Mouse (Mus musculus): Measurements from ENCODE around the gene Hoxa7. TPM values are rescaled to one million over a fixed set of nuclear protein-coding genes. Genes with fewer than 3 reads are reported as not detected.

The Hoxa7 gene
- total and polyA plus RNA-seq, 2 experiments from 2014 or later: not detected

DNA sequence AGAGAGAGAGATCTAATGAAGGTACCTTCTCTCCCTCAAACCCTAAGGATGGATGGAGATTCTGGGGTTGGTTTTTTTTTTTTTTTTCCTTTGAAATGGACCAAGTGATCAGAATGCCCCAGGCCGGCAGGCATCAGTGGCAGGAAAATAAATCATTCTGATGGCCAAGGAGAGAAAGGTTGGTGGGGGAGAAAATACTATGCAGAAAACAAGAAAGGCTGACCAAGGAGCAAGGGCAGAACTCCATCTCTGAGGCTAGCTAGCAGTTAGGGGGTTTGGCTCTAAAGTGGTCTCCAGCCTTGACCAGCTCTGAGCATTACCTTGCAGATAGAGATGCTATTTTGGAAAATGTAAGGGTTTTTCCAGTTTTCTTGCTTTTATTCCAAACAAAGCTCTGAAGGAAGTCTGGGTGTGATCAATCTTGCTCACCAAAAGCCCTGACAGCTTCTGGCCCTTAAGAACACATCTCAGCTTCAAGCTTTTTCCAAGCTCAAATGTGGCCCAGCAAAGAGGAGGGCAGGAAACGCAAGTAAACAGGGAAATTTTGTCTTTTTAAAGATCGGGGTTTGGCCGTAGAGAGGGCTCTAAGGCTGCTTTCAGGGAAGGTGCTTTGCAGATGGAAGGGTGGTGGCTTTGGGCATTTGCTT lies 55.1 kb downstream of the Hoxa7 start:
- Histone ChIP-seq H3K27ac (ENCODE audit: low read depth, low read length) (no peak overlapping the region), H3K9me3 (ENCODE audit: low read length) (no peaks in the 10 kb centered on the region), H3K4me1 (ENCODE audit: insufficient read depth, low read length) (no peaks in the 10 kb centered on the region), H3K4me3 (ENCODE audit: low read depth, low read length) (no peak overlapping the region), H3K27me3 (ENCODE audit: insufficient read depth, low read length) (peaks cover 76% of the 10 kb centered on the region), H3K9ac (replicated peaks; ENCODE audit: low read length, poor library complexity, severe bottlenecking) (no peak overlapping the region), H3K36me3 (ENCODE audit: insufficient read depth, low read length) (no peaks in the 10 kb centered on the region), H3K4me2 (ENCODE audit: low read depth, low read length, poor library complexity, severe bottlenecking) (no peak overlapping the region)
- DNase-seq (ENCODE audit: low spot score): no peak
- no peak for ATAC-seq (ENCODE audit: low FRiP score)
- no peak for TF ChIP-seq CTCF (IDR thresholded peaks at IDR 0.05)
- WGBS: 3% methylated on average over 4 of the region's 4 CpGs

GRCm38 (mm10) chr6:52165441-52166370 lies 55.9 kb downstream of the Hoxa7 start:
- no peak overlapping the region for H3K4me2 ChIP-seq (ENCODE audit: low read depth, low read length, poor library complexity, severe bottlenecking)
- DNase-seq (ENCODE audit: low spot score): no peak
- TF ChIP-seq CTCF (IDR thresholded peaks at IDR 0.05): no peak

GRCm38 (mm10) chr6:52164626-52165440 lies 56.8 kb downstream of the Hoxa7 start, which contains the start of gene Hoxa2:
TSS of gene Hoxa2 (minus strand) at chr6:52164831.
- ATAC-seq (ENCODE audit: low FRiP score): no peak
- WGBS: under 1% methylated on average over 25 of the region's 25 CpGs
- Histone ChIP-seq H3K4me1 (ENCODE audit: insufficient read depth, low read length) (no peaks in the 10 kb centered on the region), H3K27ac (ENCODE audit: low read depth, low read length) (no peak within 1 kb of the TSS), H3K4me3 (ENCODE audit: low read depth, low read length) (peak within 1 kb of the TSS; percentile 13; the same call in 1 of the 2 replicates), H3K36me3 (ENCODE audit: insufficient read depth, low read length) (no peaks in the 10 kb centered on the region), H3K9ac (replicated peaks; ENCODE audit: low read length, poor library complexity, severe bottlenecking) (no peak within 1 kb of the TSS), H3K27me3 (ENCODE audit: insufficient read depth, low read length) (peaks cover 73% of the 10 kb centered on the region), H3K4me2 (ENCODE audit: low read depth, low read length, poor library complexity, severe bottlenecking) (no peak within 1 kb of the TSS), H3K9me3 (ENCODE audit: low read length) (no peaks in the 10 kb centered on the region)
- DNase-seq (ENCODE audit: low spot score): peak; percentile 85
- TF ChIP-seq CTCF (IDR thresholded peaks at IDR 0.05): no peak

More at GRCm38 (mm10) chr6:52165441-52166370, 55.9 kb downstream of the Hoxa7 start:
- no peak for ATAC-seq (ENCODE audit: low FRiP score)
- Histone ChIP-seq H3K27ac (ENCODE audit: low read depth, low read length) (no peak overlapping the region), H3K9ac (replicated peaks; ENCODE audit: low read length, poor library complexity, severe bottlenecking) (no peak overlapping the region), H3K4me3 (ENCODE audit: low read depth, low read length) (no peak overlapping the region), H3K4me1 (ENCODE audit: insufficient read depth, low read length) (no peaks in the 10 kb centered on the region), H3K36me3 (ENCODE audit: insufficient read depth, low read length) (no peaks in the 10 kb centered on the region), H3K27me3 (ENCODE audit: insufficient read depth, low read length) (peaks cover 73% of the 10 kb centered on the region), H3K9me3 (ENCODE audit: low read length) (no peaks in the 10 kb centered on the region)
- WGBS: 2% methylated on average over 28 of the region's 28 CpGs

MicroRNAs within 50 kb of the gene (microRNA counts, 519-probe panel; counts per million panel counts)
- microRNA mmu-miR-196b: 1,627 counts per million, percentile 61 among the panel's probes with 10 or more counts

Small RNA genes lying within 50 kb of the gene (microRNA-seq; reads per million reads assigned to microRNA genes)
- 5.7 reads per million, percentile 12 among the genes with 10 or more reads in this experiment for gene Mir196b (ENCODE audit: borderline number of aligned reads)

Other genes with a start within 250 kb of the Hoxa7 start
- gene Skap2, start 209.3 kb downstream of the Hoxa7 start, total RNA-seq (2014; rRNA removed): 11.5 TPM in 2 replicates
- gene Skap2, start 209.3 kb downstream of the Hoxa7 start, polyA plus RNA-seq (2015; fragmentation: Nextera tagmentation; extraction: Ambion mirVana): 9.3 and 12.5 TPM in 2 replicates
- gene Hoxa1, start 63.5 kb downstream of the Hoxa7 start, total RNA-seq (2014; rRNA removed): 0.27 TPM in 1 of 2 replicates, not detected in the other
- gene Hoxa1, start 63.5 kb downstream of the Hoxa7 start, polyA plus RNA-seq (2015; fragmentation: Nextera tagmentation; extraction: Ambion mirVana): 0.16 TPM in 1 of 2 replicates, not detected in the other
- gene Hoxa2, start 57.0 kb downstream of the Hoxa7 start, total RNA-seq (2014; rRNA removed): 1.6 and 3.0 TPM in 2 replicates
- not detected in 2 replicates for gene Hoxa2, start 57.0 kb downstream of the Hoxa7 start, polyA plus RNA-seq (2015; fragmentation: Nextera tagmentation; extraction: Ambion mirVana)
- not detected in 2 replicates for gene 5730596B20Rik, start 44.4 kb downstream of the Hoxa7 start, total RNA-seq (2014; rRNA removed)
- gene 5730596B20Rik, start 44.4 kb downstream of the Hoxa7 start, polyA plus RNA-seq (2015; fragmentation: Nextera tagmentation; extraction: Ambion mirVana): not detected in 2 replicates
- gene Hoxa4, start 30.1 kb downstream of the Hoxa7 start, total RNA-seq (2014; rRNA removed): 0.22 TPM in 1 of 2 replicates, not detected in the other
- gene Hoxa4, start 30.1 kb downstream of the Hoxa7 start, polyA plus RNA-seq (2015; fragmentation: Nextera tagmentation; extraction: Ambion mirVana): not detected in 2 replicates
- 10.4 TPM in 1 of 2 replicates, not detected in the other for gene Hoxa5, start 17.3 kb downstream of the Hoxa7 start, total RNA-seq (2014; rRNA removed)
- not detected in 2 replicates for gene Hoxa5, start 17.3 kb downstream of the Hoxa7 start, polyA plus RNA-seq (2015; fragmentation: Nextera tagmentation; extraction: Ambion mirVana)
- gene Hoxa6, start 13.1 kb downstream of the Hoxa7 start, total RNA-seq (2014; rRNA removed): not detected in 2 replicates
- gene Hoxa6, start 13.1 kb downstream of the Hoxa7 start, polyA plus RNA-seq (2015; fragmentation: Nextera tagmentation; extraction: Ambion mirVana): not detected in 2 replicates
- 1.6 TPM in 1 of 2 replicates, not detected in the other for gene Hoxa3, start 8.5 kb downstream of the Hoxa7 start, total RNA-seq (2014; rRNA removed)
- gene Hoxa3, start 8.5 kb downstream of the Hoxa7 start, polyA plus RNA-seq (2015; fragmentation: Nextera tagmentation; extraction: Ambion mirVana): not detected in 2 replicates
- not detected in 2 replicates for gene Gm28308, start 8.5 kb downstream of the Hoxa7 start, total RNA-seq (2014; rRNA removed)
- gene Gm28308, start 8.5 kb downstream of the Hoxa7 start, polyA plus RNA-seq (2015; fragmentation: Nextera tagmentation; extraction: Ambion mirVana): not detected in 2 replicates
- gene Hoxa9, start 9.2 kb upstream of the Hoxa7 start, total RNA-seq (2014; rRNA removed): not detected in 2 replicates
- gene Hoxa9, start 9.2 kb upstream of the Hoxa7 start, polyA plus RNA-seq (2015; fragmentation: Nextera tagmentation; extraction: Ambion mirVana): not detected in 2 replicates
- not detected in 2 replicates for gene Hoxa10, start 19.0 kb upstream of the Hoxa7 start, total RNA-seq (2014; rRNA removed)
- gene Hoxa10, start 19.0 kb upstream of the Hoxa7 start, polyA plus RNA-seq (2015; fragmentation: Nextera tagmentation; extraction: Ambion mirVana): not detected in 2 replicates
- gene Hoxa11, start 24.0 kb upstream of the Hoxa7 start, total RNA-seq (2014; rRNA removed): not detected in 2 replicates
- gene Hoxa11, start 24.0 kb upstream of the Hoxa7 start, polyA plus RNA-seq (2015; fragmentation: Nextera tagmentation; extraction: Ambion mirVana): not detected in 2 replicates
- not detected in 2 replicates for gene Hoxa13, start 39.0 kb upstream of the Hoxa7 start, total RNA-seq (2014; rRNA removed)
- not detected in 2 replicates for gene Hoxa13, start 39.0 kb upstream of the Hoxa7 start, polyA plus RNA-seq (2015; fragmentation: Nextera tagmentation; extraction: Ambion mirVana)
- 1.0 and 2.2 TPM in 2 replicates for gene Evx1, start 91.6 kb upstream of the Hoxa7 start, total RNA-seq (2014; rRNA removed)
- 0.85 and 1.0 TPM in 2 replicates for gene Evx1, start 91.6 kb upstream of the Hoxa7 start, polyA plus RNA-seq (2015; fragmentation: Nextera tagmentation; extraction: Ambion mirVana)